Mouse (Mus musculus) lung, adult 2 months (tissue): Measurements from ENCODE around the gene U2af1.

ENCODE experiments used
- CTCF ChIP-seq: fragments of 200-500 bp; IDR thresholded peaks from 2 replicates; pipeline ENCODE4 v1.5.1; 2011; ENCODE audit warnings: mild to moderate bottlenecking, low read length, control low read depth; ENCODE audit not compliant: insufficient read depth
- POLR2A ChIP-seq: fragments of 200-500 bp; IDR thresholded peaks from 2 replicates; pipeline ENCODE4 v1.6.1; 2011; ENCODE audit warnings: low read depth, mild to moderate bottlenecking, control low read depth, low read length, borderline replicate concordance; ENCODE audit errors: extremely low read depth

GRCm38 (mm10) chr17:31705271-31706020 is 46.8 kb upstream of the U2af1 start:
- TF ChIP-seq POLR2A = no peak
- no peak for TF ChIP-seq CTCF
